Mouse (Mus musculus) right cerebral cortex, postnatal 4 days (tissue): Measurements from ENCODE around the gene Hck.

ENCODE experiments used
- DNase-seq: peaks from one replicate; pipeline ENCODE4 v3.0.0-alpha.2; 2022

The Hck gene

GRCm38 (mm10) chr2:153108313-153109264 lies at the start of gene Hck:
Hck (plus strand) TSS chr2:153108468.
- peak; percentile 24 for DNase-seq

- DNase-seq = no peak
These were observed 48.1 kb upstream of the Hck start for GRCm38 (mm10) chr2:153060216-153060615.

- no peak for DNase-seq
These were observed 44.9 kb upstream of the Hck start for GRCm38 (mm10) chr2:153063394-153063793.

- DNase-seq = no peak
These were observed 43.9 kb upstream of the Hck start for GRCm38 (mm10) chr2:153064190-153064970.

GRCm38 (mm10) chr2:153065747-153066508 lies 42.3 kb upstream of the Hck start, which contains the start of gene Ccm2l:
Ccm2l (plus strand) TSS chr2:153065955.
- DNase-seq = no peak

- no peak for DNase-seq
These were observed 41.3 kb upstream of the Hck start for GRCm38 (mm10) chr2:153066991-153067390.

GRCm38 (mm10) chr2:153070762-153071490 lies 37.3 kb upstream of the Hck start:
- DNase-seq = peak; percentile 34

GRCm38 (mm10) chr2:153071491-153072184 lies 36.6 kb upstream of the Hck start:
- peak; percentile 53 for DNase-seq

GRCm38 (mm10) chr2:153074651-153075050 lies 33.6 kb upstream of the Hck start:
- DNase-seq = no peak

- DNase-seq = no peak
These were observed 32.3 kb upstream of the Hck start for GRCm38 (mm10) chr2:153075961-153076360.

GRCm38 (mm10) chr2:153080841-153081523 lies 27.3 kb upstream of the Hck start:
- peak; percentile 84 for DNase-seq

GRCm38 (mm10) chr2:153081866-153082265 lies 26.4 kb upstream of the Hck start:
- DNase-seq = no peak

GRCm38 (mm10) chr2:153083275-153083674 lies 25.0 kb upstream of the Hck start:
- no peak for DNase-seq

GRCm38 (mm10) chr2:153083824-153084223 lies 24.4 kb upstream of the Hck start:
- DNase-seq = no peak

GRCm38 (mm10) chr2:153084261-153084976 lies 23.8 kb upstream of the Hck start:
- no peak for DNase-seq

GRCm38 (mm10) chr2:153085556-153085955 lies 22.7 kb upstream of the Hck start:
- DNase-seq = no peak

- DNase-seq = no peak
These were observed 22.1 kb upstream of the Hck start for GRCm38 (mm10) chr2:153086166-153086565.

GRCm38 (mm10) chr2:153087091-153087490 lies 21.2 kb upstream of the Hck start:
- DNase-seq = no peak

GRCm38 (mm10) chr2:153089316-153089715 lies 19.0 kb upstream of the Hck start:
- no peak for DNase-seq

GRCm38 (mm10) chr2:153090551-153091165 lies 17.6 kb upstream of the Hck start:
- no peak for DNase-seq
